Mouse (Mus musculus): ENCODE data around the gene Adpgk. TPM values are rescaled to one million over a fixed set of nuclear protein-coding genes. Genes with fewer than 3 reads are reported as not detected.

Adpgk gene
- 8.0 and 8.4 TPM in 2 replicates for polyA plus RNA-seq (2015; fragmentation: Nextera tagmentation; extraction: Ambion mirVana)

- no peaks in the 10 kb centered on the region for H3K9me3 ChIP-seq (ENCODE audit: control insufficient read depth)
- peak within 1 kb of the TSS; percentile 79 for H3K9ac ChIP-seq (ENCODE audit: low read depth, low read length)
- H3K36me3 ChIP-seq (ENCODE audit: control insufficient read depth, insufficient read depth), result no peaks in the 10 kb centered on the region
- H3K27me3 ChIP-seq (replicated peaks; ENCODE audit: control insufficient read depth, insufficient read depth, low read length), result no peaks in the 10 kb centered on the region
- WGBS, result 1% methylated on average over 55 of the region's 58 CpGs
- H3K4me3 ChIP-seq (ENCODE audit: low read depth, low read length), result peak within 1 kb of the TSS; percentile 92
- H3K4me1 ChIP-seq (replicated peaks; ENCODE audit: control insufficient read depth, insufficient read depth, low read length), result no peaks in the 10 kb centered on the region
- ATAC-seq, result peak; percentile 98
- peak; percentile 82 for TF ChIP-seq CTCF (IDR thresholded peaks at IDR 0.05; ENCODE audit: low read depth)
- peak within 1 kb of the TSS; percentile 88 for H3K27ac ChIP-seq (ENCODE audit: low read depth, low read length)
- peak within 1 kb of the TSS; percentile 93 for H3K4me2 ChIP-seq (replicated peaks; ENCODE audit: low read depth)
Observed at GRCm38 (mm10) chr9:59290957-59291687, at the start of gene Adpgk. Adpgk (plus strand) TSS chr9:59291558.

GRCm38 (mm10) chr9:59245181-59245580, 46.2 kb upstream of the Adpgk start:
- H3K27me3 ChIP-seq (replicated peaks; ENCODE audit: control insufficient read depth, insufficient read depth, low read length), result no peaks in the 10 kb centered on the region
- 48% methylated on average over 7 of the region's 7 CpGs for WGBS
- no peak overlapping the region for H3K27ac ChIP-seq (ENCODE audit: low read depth, low read length)

GRCm38 (mm10) chr9:59246456-59247029, 44.8 kb upstream of the Adpgk start:
- H3K27me3 ChIP-seq (replicated peaks; ENCODE audit: control insufficient read depth, insufficient read depth, low read length), result no peaks in the 10 kb centered on the region
- TF ChIP-seq CTCF (IDR thresholded peaks at IDR 0.05; ENCODE audit: low read depth), result no peak
- no peak overlapping the region for H3K4me2 ChIP-seq (replicated peaks; ENCODE audit: low read depth)
- H3K9me3 ChIP-seq (ENCODE audit: control insufficient read depth), result no peaks in the 10 kb centered on the region
- H3K4me3 ChIP-seq (ENCODE audit: low read depth, low read length), result no peak overlapping the region
- no peaks in the 10 kb centered on the region for H3K36me3 ChIP-seq (ENCODE audit: control insufficient read depth, insufficient read depth)
- H3K27ac ChIP-seq (ENCODE audit: low read depth, low read length), result no peak overlapping the region
- 59% methylated on average over 6 of the region's 6 CpGs for WGBS
- no peaks in the 10 kb centered on the region for H3K4me1 ChIP-seq (replicated peaks; ENCODE audit: control insufficient read depth, insufficient read depth, low read length)
- H3K9ac ChIP-seq (ENCODE audit: low read depth, low read length), result no peak overlapping the region
- ATAC-seq, result no peak

More at GRCm38 (mm10) chr9:59245181-59245580, 46.2 kb upstream of the Adpgk start:
- Histone ChIP-seq H3K36me3 (ENCODE audit: control insufficient read depth, insufficient read depth) (no peaks in the 10 kb centered on the region), H3K4me1 (replicated peaks; ENCODE audit: control insufficient read depth, insufficient read depth, low read length) (no peaks in the 10 kb centered on the region), H3K9me3 (ENCODE audit: control insufficient read depth) (no peaks in the 10 kb centered on the region), H3K4me2 (replicated peaks; ENCODE audit: low read depth) (no peak overlapping the region), H3K4me3 (ENCODE audit: low read depth, low read length) (no peak overlapping the region), H3K9ac (ENCODE audit: low read depth, low read length) (no peak overlapping the region)
- ATAC-seq, result no peak
- TF ChIP-seq CTCF (IDR thresholded peaks at IDR 0.05; ENCODE audit: low read depth), result no peak

DNA sequence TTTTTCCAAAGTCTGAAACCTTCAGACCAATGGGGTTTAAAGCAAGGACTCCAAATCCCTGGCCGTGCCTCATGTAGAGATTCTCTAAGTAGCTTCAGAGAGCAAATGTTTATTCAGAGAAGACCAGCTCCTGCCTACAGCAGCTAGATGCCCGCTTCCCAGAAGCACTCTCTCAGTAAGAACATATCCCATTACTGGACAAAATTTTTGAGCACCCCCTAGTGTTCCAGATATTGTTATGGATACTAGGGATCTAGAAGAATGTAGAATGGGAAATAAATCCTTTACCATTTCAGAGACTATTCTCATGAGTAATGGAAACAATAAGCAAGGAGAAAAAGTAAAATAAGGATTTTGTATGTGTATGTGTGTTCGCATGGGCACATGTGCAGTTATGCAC, 42.0 kb upstream of the Adpgk start:
- peak; percentile 47 for TF ChIP-seq CTCF (IDR thresholded peaks at IDR 0.05; ENCODE audit: low read depth)
- ATAC-seq, result no peak
- 56% methylated on average over 3 of the region's 3 CpGs for WGBS
- H3K36me3 ChIP-seq (ENCODE audit: control insufficient read depth, insufficient read depth), result no peaks in the 10 kb centered on the region
- no peaks in the 10 kb centered on the region for H3K27me3 ChIP-seq (replicated peaks; ENCODE audit: control insufficient read depth, insufficient read depth, low read length)
- H3K4me3 ChIP-seq (ENCODE audit: low read depth, low read length), result no peak overlapping the region
- no peak overlapping the region for H3K9ac ChIP-seq (ENCODE audit: low read depth, low read length)
- H3K27ac ChIP-seq (ENCODE audit: low read depth, low read length), result no peak overlapping the region
- H3K4me1 ChIP-seq (replicated peaks; ENCODE audit: control insufficient read depth, insufficient read depth, low read length), result no peaks in the 10 kb centered on the region
- H3K4me2 ChIP-seq (replicated peaks; ENCODE audit: low read depth), result no peak overlapping the region
- no peaks in the 10 kb centered on the region for H3K9me3 ChIP-seq (ENCODE audit: control insufficient read depth)

- no peak overlapping the region for H3K4me3 ChIP-seq (ENCODE audit: low read depth, low read length)
- no peak overlapping the region for H3K9ac ChIP-seq (ENCODE audit: low read depth, low read length)
- H3K4me1 ChIP-seq (replicated peaks; ENCODE audit: control insufficient read depth, insufficient read depth, low read length), result no peaks in the 10 kb centered on the region
- no peaks in the 10 kb centered on the region for H3K36me3 ChIP-seq (ENCODE audit: control insufficient read depth, insufficient read depth)
- 66% methylated on average over 3 of the region's 3 CpGs for WGBS
- peak; percentile 52 for TF ChIP-seq CTCF (IDR thresholded peaks at IDR 0.05; ENCODE audit: low read depth)
- no peaks in the 10 kb centered on the region for H3K9me3 ChIP-seq (ENCODE audit: control insufficient read depth)
- H3K27ac ChIP-seq (ENCODE audit: low read depth, low read length), result no peak overlapping the region
- H3K27me3 ChIP-seq (replicated peaks; ENCODE audit: control insufficient read depth, insufficient read depth, low read length), result no peaks in the 10 kb centered on the region
- H3K4me2 ChIP-seq (replicated peaks; ENCODE audit: low read depth), result no peak overlapping the region
- no peak for ATAC-seq
Observed at GRCm38 (mm10) chr9:59250272-59250671, 41.1 kb upstream of the Adpgk start.

DNA sequence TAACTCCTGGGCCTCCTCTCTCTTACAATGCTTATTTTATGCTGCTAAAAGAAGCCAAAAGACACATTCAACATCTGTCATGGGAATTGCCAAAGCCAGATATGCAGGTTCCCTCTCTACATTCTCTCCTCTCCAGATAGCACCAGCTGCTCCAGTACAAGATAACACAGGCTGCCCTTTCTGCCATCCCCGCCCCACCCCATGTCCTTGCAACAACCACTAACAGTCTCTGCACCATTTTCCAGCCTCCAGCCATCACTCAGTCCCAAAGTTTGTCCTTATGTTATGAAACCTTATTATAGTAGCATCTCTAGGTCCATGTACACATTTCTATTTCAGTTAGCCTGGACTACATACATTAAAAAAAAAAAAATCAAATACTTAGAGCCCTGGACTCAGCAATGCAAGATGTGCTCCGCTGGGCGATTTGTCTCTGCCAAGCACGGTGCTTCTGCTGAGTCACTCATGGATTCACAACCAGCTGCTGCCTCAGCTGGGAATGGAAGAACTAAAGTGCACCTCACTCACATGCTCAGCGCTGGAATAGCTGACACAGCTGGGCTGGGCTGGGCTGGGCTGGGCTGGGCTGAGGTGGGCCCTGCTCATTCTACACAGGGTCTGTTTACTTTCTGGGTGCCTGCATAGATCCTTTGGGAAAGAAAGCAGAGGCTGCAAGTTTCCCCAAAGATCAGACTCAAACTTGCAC, 36.5 kb upstream of the Adpgk start:
- no peak overlapping the region for H3K4me3 ChIP-seq (ENCODE audit: low read depth, low read length)
- H3K27ac ChIP-seq (ENCODE audit: low read depth, low read length), result no peak overlapping the region
- 44% methylated on average over 5 of the region's 5 CpGs for WGBS
- TF ChIP-seq CTCF (IDR thresholded peaks at IDR 0.05; ENCODE audit: low read depth), result no peak
- no peaks in the 10 kb centered on the region for H3K36me3 ChIP-seq (ENCODE audit: control insufficient read depth, insufficient read depth)
- H3K4me2 ChIP-seq (replicated peaks; ENCODE audit: low read depth), result no peak overlapping the region
- no peak for ATAC-seq
- no peak overlapping the region for H3K9ac ChIP-seq (ENCODE audit: low read depth, low read length)
- H3K4me1 ChIP-seq (replicated peaks; ENCODE audit: control insufficient read depth, insufficient read depth, low read length), result no peaks in the 10 kb centered on the region
- H3K27me3 ChIP-seq (replicated peaks; ENCODE audit: control insufficient read depth, insufficient read depth, low read length), result no peaks in the 10 kb centered on the region
- no peaks in the 10 kb centered on the region for H3K9me3 ChIP-seq (ENCODE audit: control insufficient read depth)
